Mouse (Mus musculus) embryo, embryonic 10.5 days (tissue): ENCODE results near the gene Insyn1.

Experiments
- DNase-seq: peaks from one replicate; pipeline ENCODE4 v3.0.0-alpha.2; 2015; ENCODE audit warnings: low spot score

Gene Insyn1

DNA sequence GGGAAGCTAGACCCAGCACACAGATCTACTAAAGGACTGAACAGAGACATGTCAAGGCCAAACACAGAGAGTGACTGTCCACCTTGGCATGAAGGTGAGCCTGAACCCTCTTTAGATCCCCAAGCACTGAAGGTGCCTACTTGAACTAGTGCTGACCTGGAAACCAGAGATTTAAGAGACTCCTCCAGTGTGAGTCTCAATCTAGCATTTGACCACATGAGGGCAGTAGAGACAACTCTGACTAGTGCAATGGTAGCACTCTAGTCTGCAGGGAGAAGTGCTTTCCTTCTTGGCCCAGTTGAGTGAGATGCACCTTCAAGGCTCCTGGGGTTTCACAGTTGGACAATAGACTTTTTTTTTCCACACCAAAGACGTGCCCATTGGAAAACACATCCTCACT, 46.4 kb downstream of the Insyn1 start:
- peak; percentile 85 for DNase-seq

DNA sequence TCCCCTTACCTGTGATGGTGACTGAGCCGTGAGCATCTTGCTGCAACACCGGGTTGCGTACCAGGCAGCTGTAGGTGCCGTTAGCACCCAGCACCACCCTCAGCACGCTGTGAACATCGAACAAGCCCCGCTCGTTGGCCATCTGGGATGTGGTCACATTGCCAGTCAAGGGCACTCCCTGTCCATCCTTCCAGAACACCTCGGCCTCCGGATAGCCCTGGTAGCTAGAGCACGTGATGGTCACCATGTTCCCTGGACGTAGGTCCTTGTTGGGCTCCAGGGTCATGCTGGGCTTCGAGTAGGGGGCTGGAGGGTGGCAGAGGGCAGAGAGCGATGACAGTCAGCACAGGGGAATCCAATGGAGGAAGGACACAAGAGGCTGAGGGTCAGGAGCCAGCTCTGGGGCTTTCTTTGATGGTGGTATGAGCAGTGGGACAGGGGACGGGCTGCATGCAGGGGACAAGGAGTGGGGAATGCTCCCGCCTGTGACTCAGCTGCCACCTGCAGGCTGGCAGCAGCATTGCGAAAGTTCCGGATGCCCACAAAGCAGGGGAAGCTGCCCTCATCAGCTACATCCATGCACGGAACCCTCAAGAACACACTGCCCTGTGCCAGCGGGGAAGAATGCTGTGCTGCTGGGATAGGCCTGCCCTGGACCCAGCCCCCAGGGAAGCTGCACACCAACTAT, 47.2 kb downstream of the Insyn1 start:
- DNase-seq, result peak; percentile 66

DNA sequence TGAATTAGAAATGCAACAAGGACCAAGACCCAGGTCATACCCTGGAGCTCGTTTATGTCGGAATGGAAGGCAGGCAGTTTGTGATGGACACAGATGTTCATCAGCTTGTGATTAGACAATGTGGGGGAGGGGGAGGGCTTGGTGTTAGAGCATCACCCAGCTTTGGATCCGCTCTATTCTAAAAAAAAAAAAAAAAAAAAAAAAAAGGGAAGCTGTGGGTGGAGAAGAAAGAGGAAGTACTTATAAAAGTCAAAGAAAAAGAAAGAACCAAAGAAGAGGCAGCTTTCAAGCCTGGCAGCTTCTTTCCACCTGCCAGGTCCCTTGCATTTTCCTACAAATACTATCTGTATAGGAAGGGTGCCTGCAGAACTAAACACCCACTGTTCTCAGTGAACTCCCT, 49.4 kb downstream of the Insyn1 start:
- DNase-seq, result no peak

DNA sequence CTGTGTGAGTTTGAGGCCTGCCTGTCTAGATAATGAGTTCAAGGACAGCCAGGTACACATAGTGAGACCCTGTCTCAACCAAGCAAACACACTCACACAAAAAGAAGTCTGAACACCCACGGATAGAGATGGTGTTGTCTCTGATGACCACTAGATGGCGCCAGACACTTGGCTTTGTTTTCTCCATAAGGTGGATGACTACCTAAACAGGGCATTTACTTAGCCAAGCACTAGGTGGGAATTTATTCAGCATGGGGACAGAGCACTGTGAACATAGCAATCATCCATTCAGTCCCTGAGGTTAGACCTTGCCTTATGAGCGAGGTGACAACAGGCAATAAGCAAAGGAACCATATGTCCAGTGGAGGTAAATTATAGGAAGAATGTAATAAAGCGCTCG, 51.5 kb downstream of the Insyn1 start:
- peak; percentile 87 for DNase-seq

DNA sequence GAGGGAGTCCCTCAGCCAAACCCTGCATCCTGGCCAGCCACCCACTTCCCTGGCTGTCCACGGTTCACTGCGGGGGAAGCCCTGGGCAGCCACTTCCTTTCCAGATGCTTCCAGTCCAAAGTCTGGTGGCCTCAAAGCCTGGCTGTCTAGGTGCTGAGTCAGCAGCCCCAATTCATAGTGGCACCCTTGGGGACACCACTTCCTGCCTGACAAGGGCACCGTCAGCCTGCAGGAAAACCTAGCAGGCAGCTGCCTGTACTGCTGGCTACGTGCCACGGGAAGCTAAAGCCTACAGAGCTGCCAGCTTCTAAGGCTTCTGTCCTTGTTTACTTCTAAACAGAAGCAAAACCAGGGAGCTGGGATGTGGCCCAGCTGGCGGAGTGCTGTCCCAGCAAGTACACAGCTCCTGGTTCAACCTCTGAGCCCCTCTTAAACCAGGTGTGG, 53.5 kb downstream of the Insyn1 start:
- no peak for DNase-seq

DNA sequence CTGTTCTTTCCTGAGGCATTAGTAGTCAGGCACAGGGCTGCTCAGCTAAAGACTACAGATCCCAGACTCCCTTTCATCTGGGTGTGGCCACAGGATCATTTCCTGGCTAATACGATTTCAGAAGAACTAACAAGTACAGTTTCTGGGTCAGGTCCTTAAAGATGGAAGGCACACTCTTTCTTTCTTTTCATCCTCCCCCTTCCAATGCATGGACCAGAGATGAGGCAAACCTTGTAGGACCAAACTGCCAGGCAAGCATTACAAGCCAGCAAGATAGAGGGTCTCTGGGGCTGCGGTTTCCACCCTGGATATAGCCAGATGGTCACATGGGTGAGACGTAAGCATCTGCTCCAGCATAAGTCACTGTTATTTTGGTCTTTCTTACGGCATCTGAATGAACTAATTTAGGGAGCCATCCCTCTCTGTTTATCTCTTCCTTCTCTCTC, 56.5 kb downstream of the Insyn1 start:
- no peak for DNase-seq

DNA sequence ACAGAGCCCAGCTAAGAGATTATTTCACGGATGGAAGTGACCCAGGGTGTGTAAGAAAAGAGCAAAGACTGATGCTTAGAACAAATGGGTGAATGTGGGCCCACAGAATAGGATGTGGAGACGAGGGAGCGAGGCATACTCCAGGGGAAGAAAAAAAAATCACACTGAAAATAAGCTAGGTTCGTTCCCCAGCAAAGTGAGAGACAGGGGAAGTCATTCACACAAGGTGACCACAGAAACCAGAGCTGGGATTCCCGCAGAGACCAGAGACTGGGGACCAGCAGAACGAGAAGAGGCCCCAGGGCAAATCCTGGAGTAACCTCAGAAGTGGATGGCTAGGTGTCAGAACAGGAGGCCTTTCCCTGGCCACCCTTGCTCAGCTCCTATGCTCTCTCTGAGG, 57.0 kb downstream of the Insyn1 start:
- no peak for DNase-seq

DNA sequence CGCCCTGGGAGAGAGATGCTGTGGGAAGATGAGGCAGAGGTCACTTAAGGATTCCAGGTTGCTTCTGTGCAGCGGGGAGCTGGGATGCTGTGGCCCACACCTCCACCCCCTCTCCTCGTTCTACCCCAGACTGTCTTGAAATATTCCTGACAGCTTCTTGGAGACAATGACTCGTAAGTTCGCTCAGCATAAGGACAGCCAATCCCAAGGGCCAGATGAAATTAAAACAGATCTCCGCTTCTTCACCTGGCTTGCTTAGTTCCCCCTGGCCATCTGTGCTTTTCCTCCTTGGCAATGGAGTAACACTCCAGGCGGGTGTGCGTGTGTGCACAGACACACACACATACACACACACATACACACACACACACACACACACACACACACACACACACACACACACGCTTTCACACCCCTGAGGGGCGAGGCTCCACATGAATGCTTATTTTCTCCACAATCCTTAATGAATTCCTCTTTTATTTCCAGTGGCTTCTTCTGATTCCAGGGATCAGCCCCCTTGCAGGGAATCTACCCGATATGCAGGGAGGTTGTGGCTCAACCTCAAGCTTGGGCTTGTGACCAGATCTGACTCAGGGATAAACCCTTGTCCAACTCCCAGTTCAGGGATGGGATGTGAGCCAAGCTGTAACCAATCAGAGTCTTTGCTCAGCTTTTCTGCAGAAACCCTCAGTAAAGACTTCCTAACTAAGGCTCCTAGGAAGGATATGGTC, 58.4 kb downstream of the Insyn1 start:
- no peak for DNase-seq

DNA sequence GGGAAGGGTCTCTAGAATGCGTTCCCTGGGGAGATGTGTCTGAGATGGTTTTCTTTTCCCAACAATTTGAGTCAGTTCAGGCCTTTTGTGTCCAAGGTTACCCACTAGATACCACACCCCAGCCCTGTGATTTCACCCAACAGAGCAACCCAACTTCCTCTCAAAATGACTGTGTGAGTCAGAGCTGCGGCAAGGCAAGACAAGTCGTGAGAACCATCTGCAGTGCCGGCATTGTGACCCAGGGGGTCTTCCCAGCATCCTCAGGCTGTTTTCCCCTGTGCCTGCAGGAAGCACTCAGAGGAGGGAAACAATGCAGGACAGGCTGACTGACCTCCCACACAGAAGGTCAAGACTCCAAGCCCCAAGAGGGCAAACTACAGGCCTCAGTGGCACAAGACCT, 60.5 kb downstream of the Insyn1 start:
- DNase-seq, result no peak
